In the genomic region with DNA sequence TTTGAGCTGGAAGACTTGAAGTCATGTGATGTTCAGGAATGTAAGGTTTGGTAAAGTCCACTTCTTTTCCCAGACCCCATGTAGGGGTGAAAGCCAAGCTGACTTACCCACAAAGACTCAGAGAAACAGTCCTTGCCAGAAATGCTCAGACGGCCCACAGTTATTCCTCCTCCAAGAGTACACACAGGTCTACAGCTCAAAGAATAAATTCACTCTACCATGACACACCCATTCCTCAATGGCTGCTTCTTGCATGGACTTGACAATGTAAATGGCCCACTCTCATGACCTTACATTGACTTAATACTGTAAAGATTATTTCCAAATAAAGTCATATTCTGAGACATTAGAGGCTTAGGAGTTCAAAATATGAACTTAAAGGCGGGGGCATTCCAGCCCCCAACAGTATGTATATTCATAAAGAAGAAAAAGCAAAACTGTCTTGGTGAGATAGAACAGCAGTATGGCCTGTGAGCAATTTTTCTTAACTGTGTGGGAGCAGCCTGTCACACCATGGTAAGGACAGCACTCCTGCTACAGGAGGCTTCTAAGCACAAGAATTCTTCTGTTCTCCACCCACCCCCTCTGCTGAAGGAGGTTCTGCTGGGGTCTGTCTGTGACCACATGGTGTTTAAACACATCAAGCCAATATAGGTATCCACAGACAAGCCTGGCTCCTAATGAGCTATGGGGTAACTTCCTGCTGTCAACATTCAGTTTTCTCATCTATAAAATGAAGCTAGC, we compare ENCODE assay signal across 14 mouse cellular contexts. TPM values are rescaled to one million over a fixed set of nuclear protein-coding genes. Genes with fewer than 3 reads are reported as not detected.
"Had no signal": no experiment of that assay in that cellular context is flagged by ENCODE, and none has a peak within 500 bp of the region (broad histone marks: within the 10 kb centered on the region; RNA-seq: fewer than 3 reads in every experiment).

No protein-coding gene starts in this region.

- ATAC-seq: inflammation-experienced regulatory T-cells, adult 6 months; liver, embryonic 12.5 days; midbrain, embryonic 15.5 days had no signal

- H3K27me3 ChIP-seq: liver, embryonic 12.5 days; midbrain, embryonic 15.5 days; neural tube, embryonic 13.5 days had no signal

- H3K27ac ChIP-seq: limb, embryonic 10.5 days; liver, embryonic 12.5 days; midbrain, embryonic 15.5 days; neural tube, embryonic 13.5 days had no signal

- H3K4me3 ChIP-seq: limb, embryonic 10.5 days; liver, embryonic 12.5 days; midbrain, embryonic 15.5 days; neural tube, embryonic 13.5 days had no signal

- DNase-seq: kidney, adult 8-10 months; kidney, postnatal 25 days; lung, embryonic 14.5 days; lung, postnatal 10 days; lung, postnatal 4 days; thymus, postnatal 4 days had no signal

- H3K4me1 ChIP-seq: limb, embryonic 10.5 days; liver, embryonic 12.5 days; midbrain, embryonic 15.5 days; neural tube, embryonic 13.5 days had no signal

- H3K4me2 ChIP-seq: liver, embryonic 12.5 days; lung, embryonic 14.5 days; midbrain, embryonic 11.5 days; midbrain, embryonic 15.5 days; neural tube, embryonic 13.5 days had no signal

- H3K9me3 ChIP-seq: limb, embryonic 10.5 days; liver, embryonic 12.5 days; midbrain, embryonic 15.5 days; neural tube, embryonic 13.5 days had no signal

- H3K36me3 ChIP-seq: limb, embryonic 10.5 days; liver, embryonic 12.5 days; midbrain, embryonic 15.5 days; neural tube, embryonic 13.5 days had no signal

- H3K9ac ChIP-seq: liver, embryonic 12.5 days; lung, embryonic 14.5 days; midbrain, embryonic 15.5 days; neural tube, embryonic 13.5 days had no signal

RNA-seq across cellular contexts. Expression of a gene that starts 35.3 kb away (rescaled TPM):
- total RNA-seq: megakaryocyte, adult 5-6 weeks; monocyte, adult 5-6 weeks had no signal
- polyA plus RNA-seq: liver, embryonic 12.5 days had no signal
